Mouse (Mus musculus) myocyte (in vitro differentiated cells): ENCODE results near the gene Vps45. TPM values are rescaled to one million over a fixed set of nuclear protein-coding genes. Genes with fewer than 3 reads are reported as not detected.

Experiments used
- H3K27me3 ChIP-seq: one replicate; pipeline ENCODE4 v1.6.1; 2011; ENCODE audit not compliant: control insufficient read depth, insufficient read depth, insufficient read length
- H3K36me3 ChIP-seq: one replicate; pipeline ENCODE4 v1.6.1; 2011; ENCODE audit not compliant: control insufficient read depth, insufficient read depth
- H3K4me2 ChIP-seq: one replicate; pipeline ENCODE4 v1.6.1; 2011; ENCODE audit warnings: low read depth, control low read depth
- H3K4me3 ChIP-seq: one replicate; pipeline ENCODE4 v1.5.1; 2011; ENCODE audit warnings: mild to moderate bottlenecking, control low read depth, moderate library complexity
- H3K79me2 ChIP-seq: one replicate; pipeline ENCODE4 v1.6.1; 2011; ENCODE audit not compliant: control insufficient read depth, insufficient read depth
- H3ac ChIP-seq: one replicate; pipeline ENCODE4 v1.6.1; 2011; ENCODE audit not compliant: control insufficient read depth, insufficient read length
- CEBPB ChIP-seq: IDR thresholded peaks from 2 replicates; pipeline ENCODE4 v1.6.1; 2011; ENCODE audit warnings: mild to moderate bottlenecking, moderate library complexity; ENCODE audit not compliant: poor library complexity, insufficient read depth, severe bottlenecking
- E2F4 ChIP-seq: IDR thresholded peaks from one replicate; pipeline ENCODE4 v1.6.1; 2011; ENCODE audit warnings: mild to moderate bottlenecking, control low read depth, moderate library complexity; ENCODE audit not compliant: insufficient read depth
- MAX ChIP-seq: IDR thresholded peaks from one replicate; pipeline ENCODE4 v1.6.1; 2011; ENCODE audit warnings: low read depth, mild to moderate bottlenecking, control low read depth
- MYOD1 ChIP-seq, 3 experiments: IDR thresholded peaks; one replicate each; pipeline ENCODE4 v1.6.1; 2011; ENCODE audit warnings: control low read depth in 2 of 3, low read depth in 2 of 3, mild to moderate bottlenecking in 2 of 3, moderate library complexity in 1 of 3; ENCODE audit not compliant: insufficient read length in 2 of 3, control insufficient read depth in 1 of 3
- MYOG ChIP-seq, 3 experiments: IDR thresholded peaks; one replicate each; pipeline ENCODE4 v1.6.1; 2011; ENCODE audit warnings: control low read depth in 2 of 3, low read depth in 2 of 3, mild to moderate bottlenecking in 2 of 3; ENCODE audit not compliant: insufficient read length in 2 of 3, control insufficient read depth in 1 of 3, insufficient read depth in 1 of 3
- POLR2A ChIP-seq: IDR thresholded peaks from one replicate; pipeline ENCODE4 v1.6.1; 2011; ENCODE audit warnings: low read depth, mild to moderate bottlenecking, control low read depth, moderate library complexity; ENCODE audit not compliant: insufficient read length
- POLR2AphosphoS2 ChIP-seq: IDR thresholded peaks from one replicate; pipeline ENCODE4 v1.6.1; 2011; ENCODE audit warnings: low read depth, control low read depth; ENCODE audit not compliant: insufficient read length
- REST ChIP-seq: IDR thresholded peaks from one replicate; pipeline ENCODE4 v1.6.1; 2011; ENCODE audit warnings: mild to moderate bottlenecking, control low read depth, moderate library complexity; ENCODE audit not compliant: insufficient read depth, insufficient read length
- SRF ChIP-seq: IDR thresholded peaks from one replicate; pipeline ENCODE4 v1.6.1; 2011; ENCODE audit warnings: low read depth; ENCODE audit not compliant: control insufficient read depth, insufficient read length
- TCF12 ChIP-seq: IDR thresholded peaks from one replicate; pipeline ENCODE4 v1.6.1; 2011; ENCODE audit warnings: mild to moderate bottlenecking, control low read depth; ENCODE audit not compliant: poor library complexity, insufficient read depth, severe bottlenecking
- TCF3 ChIP-seq: IDR thresholded peaks from one replicate; pipeline ENCODE4 v1.6.1; 2011; ENCODE audit warnings: low read depth, control low read depth; ENCODE audit not compliant: insufficient read length
- USF1 ChIP-seq: IDR thresholded peaks from one replicate; pipeline ENCODE4 v1.6.1; 2011; ENCODE audit warnings: low read depth, mild to moderate bottlenecking, control low read depth, moderate library complexity
- polyA plus RNA-seq: library from polyadenylated mRNA; unstranded; fragments of >200 nt; fragmentation: generic; extraction: Trizol; gene quantifications from one replicate; pipeline ENCODE4 v1.2.1, GENCODE M21; 2012; ENCODE audit warnings: missing spikeins

Gene Vps45
- polyA plus RNA-seq, 1 experiment, result 22.0 TPM

DNA sequence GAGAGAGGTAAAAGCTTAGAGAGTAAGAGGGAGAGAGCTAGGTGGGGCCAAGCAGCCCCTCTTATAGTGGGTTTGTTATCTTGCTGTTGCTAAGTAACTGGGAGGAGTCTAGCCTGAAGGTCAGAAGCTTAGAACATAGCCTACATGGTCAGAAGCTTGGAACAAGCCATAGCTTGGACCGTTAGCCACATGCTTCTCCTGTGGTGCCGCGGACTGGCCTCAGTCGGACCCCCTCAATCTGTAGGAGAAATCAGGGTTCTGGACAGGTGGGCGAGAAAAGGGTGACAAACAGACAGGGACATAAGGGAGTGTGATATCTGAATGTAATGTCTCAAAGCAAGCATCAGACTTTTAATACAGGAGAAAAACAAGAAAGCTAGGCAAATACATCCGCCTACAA lies 10.8 kb upstream of the Vps45 start:
- Histone ChIP-seq H3K4me2 (no peak overlapping the region), H3ac (no peak overlapping the region), H3K27me3 (no peaks in the 10 kb centered on the region), H3K4me3 (no peak overlapping the region), H3K79me2 (no peaks in the 10 kb centered on the region), H3K36me3 (no peaks in the 10 kb centered on the region)
- TF ChIP-seq POLR2A (no peak), POLR2AphosphoS2 (no peak), SRF (no peak), E2F4 (no peak), REST (no peak), MYOD1 (IDR thresholded peaks at IDR 0.05; ENCODE audit: control insufficient read depth in 1 of 3, insufficient read length in 2 of 3, low read depth in 2 of 3) (no peak), TCF3 (no peak), CEBPB (no peak), MYOG (IDR thresholded peaks at IDR 0.05; ENCODE audit: control insufficient read depth in 1 of 3, insufficient read depth in 1 of 3, insufficient read length in 2 of 3, low read depth in 2 of 3) (no peak), TCF12 (no peak), MAX (no peak), USF1 (no peak)

DNA sequence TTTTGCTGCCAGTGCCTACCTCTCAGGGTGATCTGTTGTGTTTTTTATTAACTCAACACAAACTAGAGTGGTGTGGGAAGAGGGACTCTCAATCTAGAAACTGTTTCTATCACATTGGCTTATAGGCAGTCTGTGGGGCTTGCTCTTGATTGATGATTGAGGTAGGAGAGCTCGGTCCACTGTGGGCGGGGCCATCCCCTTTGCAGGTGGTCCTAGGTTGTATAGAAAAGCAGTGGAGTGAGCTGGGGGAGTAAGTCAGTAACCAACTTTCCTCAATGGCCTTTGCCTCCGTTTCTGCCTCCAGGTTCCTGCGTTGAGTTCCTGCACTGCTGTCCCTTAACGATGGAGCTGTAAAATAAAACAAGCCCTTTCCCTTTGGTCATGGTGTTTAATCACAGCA lies 8.5 kb upstream of the Vps45 start:
- Histone ChIP-seq H3K27me3 (no peaks in the 10 kb centered on the region), H3K4me3 (no peak overlapping the region), H3ac (no peak overlapping the region), H3K36me3 (no peaks in the 10 kb centered on the region), H3K79me2 (no peaks in the 10 kb centered on the region), H3K4me2 (no peak overlapping the region)
- TF ChIP-seq USF1, result no peak
- no peak for TF ChIP-seq MAX
- TF ChIP-seq MYOG (IDR thresholded peaks at IDR 0.05; ENCODE audit: control insufficient read depth in 1 of 3, insufficient read depth in 1 of 3, insufficient read length in 2 of 3, low read depth in 2 of 3), result no peak
- no peak for TF ChIP-seq TCF12
- TF ChIP-seq POLR2AphosphoS2, result no peak
- TF ChIP-seq MYOD1 (IDR thresholded peaks at IDR 0.05; ENCODE audit: control insufficient read depth in 1 of 3, insufficient read length in 2 of 3, low read depth in 2 of 3), result no peak
- no peak for TF ChIP-seq SRF
- TF ChIP-seq CEBPB, result no peak

DNA sequence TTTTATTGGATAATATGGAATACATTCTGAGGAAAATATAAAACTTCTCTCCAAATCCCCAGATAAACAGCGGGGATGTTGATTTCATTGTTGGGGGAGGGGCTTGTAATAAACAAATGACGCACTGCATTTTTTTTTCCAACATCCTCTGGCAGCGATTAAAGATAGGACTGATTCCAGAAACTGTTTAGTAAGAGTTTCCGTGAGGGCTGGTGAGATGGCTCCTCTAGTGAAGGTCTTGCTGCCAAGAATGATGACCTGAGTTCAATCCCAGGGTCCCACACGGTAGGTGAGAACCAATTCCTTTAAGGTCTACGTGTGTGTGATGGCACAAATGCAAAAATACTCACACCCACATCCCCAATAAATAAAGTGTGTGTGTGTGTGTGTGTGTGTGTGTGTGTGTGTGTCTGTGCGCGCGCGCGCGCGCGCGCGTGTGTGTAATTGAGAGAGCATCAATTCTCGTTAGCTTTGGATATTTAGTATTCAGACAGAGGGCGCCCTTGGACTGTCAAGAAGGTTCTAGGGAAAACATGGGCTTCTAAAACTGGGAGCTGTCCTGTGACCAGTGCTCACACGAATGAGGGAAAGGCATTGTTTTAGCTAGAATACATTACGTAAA lies 7.6 kb upstream of the Vps45 start:
- H3K27me3 ChIP-seq, result no peaks in the 10 kb centered on the region
- peak overlapping the region; percentile 8 for H3K4me3 ChIP-seq
- peak overlapping the region; percentile 66 for H3K4me2 ChIP-seq
- no peak overlapping the region for H3ac ChIP-seq
- no peaks in the 10 kb centered on the region for H3K79me2 ChIP-seq
- TF ChIP-seq USF1 (no peak), TCF3 (no peak), POLR2A (no peak), SRF (no peak), E2F4 (no peak), REST (no peak), MYOD1 (IDR thresholded peaks at IDR 0.05; ENCODE audit: control insufficient read depth in 1 of 3, insufficient read length in 2 of 3, low read depth in 2 of 3) (no peak), MYOG (IDR thresholded peaks at IDR 0.05; ENCODE audit: control insufficient read depth in 1 of 3, insufficient read depth in 1 of 3, insufficient read length in 2 of 3, low read depth in 2 of 3) (no peak), TCF12 (no peak), CEBPB (no peak), MAX (no peak), POLR2AphosphoS2 (no peak)
- no peaks in the 10 kb centered on the region for H3K36me3 ChIP-seq

DNA sequence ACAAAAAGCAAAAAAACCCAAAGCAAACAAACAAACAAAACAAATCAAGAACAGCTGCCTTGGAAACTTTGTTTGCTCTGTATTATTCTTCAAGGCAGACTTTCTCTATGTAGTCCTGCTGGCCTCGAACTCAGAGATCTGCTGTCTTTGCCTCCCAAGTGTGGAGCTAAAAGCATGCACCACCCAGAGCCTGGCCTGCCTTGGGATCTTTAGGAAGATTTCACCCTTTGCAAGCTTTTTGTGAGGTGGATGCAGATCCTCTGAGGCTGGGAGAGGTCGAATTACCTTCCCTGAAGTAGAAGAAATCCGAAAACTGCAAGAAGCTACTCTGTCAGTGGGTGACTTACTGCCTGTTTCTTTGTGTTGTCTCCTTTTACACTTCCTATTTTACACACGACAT lies 6.9 kb upstream of the Vps45 start:
- H3ac ChIP-seq, result no peak overlapping the region
- no peak for TF ChIP-seq TCF3
- TF ChIP-seq CEBPB, result no peak
- TF ChIP-seq TCF12, result no peak
- no peak for TF ChIP-seq SRF
- no peak for TF ChIP-seq USF1
- no peak for TF ChIP-seq MAX
- TF ChIP-seq POLR2AphosphoS2, result no peak
- no peak for TF ChIP-seq REST
- no peak for TF ChIP-seq E2F4
- TF ChIP-seq MYOD1 (IDR thresholded peaks at IDR 0.05; ENCODE audit: control insufficient read depth in 1 of 3, insufficient read length in 2 of 3, low read depth in 2 of 3), result no peak
- TF ChIP-seq POLR2A, result no peak
- TF ChIP-seq MYOG (IDR thresholded peaks at IDR 0.05; ENCODE audit: control insufficient read depth in 1 of 3, insufficient read depth in 1 of 3, insufficient read length in 2 of 3, low read depth in 2 of 3), result no peak
- peak overlapping the region; percentile 66 for H3K4me2 ChIP-seq
- no peaks in the 10 kb centered on the region for H3K79me2 ChIP-seq
- peak overlapping the region; percentile 8 for H3K4me3 ChIP-seq
- no peaks in the 10 kb centered on the region for H3K36me3 ChIP-seq
- H3K27me3 ChIP-seq, result no peaks in the 10 kb centered on the region

DNA sequence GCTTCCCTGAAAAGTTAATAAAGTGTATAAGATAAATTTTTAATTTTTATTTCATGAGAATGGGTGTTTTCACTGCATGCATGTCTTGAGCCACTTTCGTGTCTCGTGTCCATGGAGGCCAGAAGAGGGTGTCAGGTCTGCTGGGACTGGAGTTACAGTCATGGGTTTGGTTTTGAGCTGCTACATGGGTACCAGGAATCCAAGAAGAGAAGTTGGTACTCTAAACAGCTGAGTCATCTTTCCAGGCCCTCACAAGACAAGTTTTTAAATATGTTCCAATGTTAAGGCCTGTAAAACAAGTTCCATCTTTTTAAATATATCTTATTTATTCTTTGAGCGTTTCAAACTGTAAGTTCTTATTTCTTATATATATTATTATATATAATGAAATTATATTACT lies 6.0 kb upstream of the Vps45 start:
- no peak for TF ChIP-seq MYOD1 (IDR thresholded peaks at IDR 0.05; ENCODE audit: control insufficient read depth in 1 of 3, insufficient read length in 2 of 3, low read depth in 2 of 3)
- TF ChIP-seq REST, result no peak
- no peak for TF ChIP-seq MYOG (IDR thresholded peaks at IDR 0.05; ENCODE audit: control insufficient read depth in 1 of 3, insufficient read depth in 1 of 3, insufficient read length in 2 of 3, low read depth in 2 of 3)
- no peak for TF ChIP-seq SRF
- TF ChIP-seq MAX, result no peak
- Histone ChIP-seq H3K27me3 (no peaks in the 10 kb centered on the region), H3K4me2 (no peak overlapping the region), H3K36me3 (no peaks in the 10 kb centered on the region), H3ac (no peak overlapping the region), H3K79me2 (no peaks in the 10 kb centered on the region), H3K4me3 (no peak overlapping the region)
